Mouse (Mus musculus) lung, adult 2 months (tissue): ENCODE data around the gene Hspb8.

Experiments
- CTCF ChIP-seq: fragments of 200-500 bp; IDR thresholded peaks from 2 replicates; pipeline ENCODE4 v1.5.1; 2011; ENCODE audit warnings: mild to moderate bottlenecking, low read length, control low read depth; ENCODE audit not compliant: insufficient read depth
- POLR2A ChIP-seq: fragments of 200-500 bp; IDR thresholded peaks from 2 replicates; pipeline ENCODE4 v1.6.1; 2011; ENCODE audit warnings: low read depth, mild to moderate bottlenecking, control low read depth, low read length, borderline replicate concordance; ENCODE audit errors: extremely low read depth

DNA sequence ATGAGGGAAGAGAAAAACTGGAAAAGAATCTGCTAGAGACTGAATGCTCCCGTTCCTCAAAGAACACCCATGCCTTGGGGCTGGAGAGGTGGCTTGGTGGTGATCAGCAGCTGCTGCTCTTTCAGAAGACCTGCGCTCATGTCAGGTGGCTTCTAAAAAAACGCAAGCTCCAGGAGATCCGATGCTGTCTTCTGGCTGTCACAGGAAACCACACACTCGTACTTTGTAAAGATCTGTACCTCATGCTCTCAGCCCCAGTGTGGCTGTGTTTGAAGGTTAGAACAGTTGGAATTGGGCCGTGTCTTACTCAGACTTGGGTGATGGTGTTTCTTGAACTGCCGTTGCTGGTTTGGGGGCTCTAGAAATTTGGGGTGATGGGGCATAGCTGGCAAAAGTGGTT lies 42.3 kb downstream of the Hspb8 start:
- TF ChIP-seq CTCF (no peak), POLR2A (no peak)
